Mouse (Mus musculus): ENCODE measurements around the gene Pex11b. TPM values are rescaled to one million over a fixed set of nuclear protein-coding genes. Genes with fewer than 3 reads are reported as not detected.
"Not testable (repeated sequence)": the region's sequence is repeated elsewhere in the genome, so short reads cannot be mapped to it uniquely, and the experiment has no call there.

The Pex11b gene
- total RNA-seq (2021) = 10 to 100 TPM; 55.7 to 56.7 TPM

DNA sequence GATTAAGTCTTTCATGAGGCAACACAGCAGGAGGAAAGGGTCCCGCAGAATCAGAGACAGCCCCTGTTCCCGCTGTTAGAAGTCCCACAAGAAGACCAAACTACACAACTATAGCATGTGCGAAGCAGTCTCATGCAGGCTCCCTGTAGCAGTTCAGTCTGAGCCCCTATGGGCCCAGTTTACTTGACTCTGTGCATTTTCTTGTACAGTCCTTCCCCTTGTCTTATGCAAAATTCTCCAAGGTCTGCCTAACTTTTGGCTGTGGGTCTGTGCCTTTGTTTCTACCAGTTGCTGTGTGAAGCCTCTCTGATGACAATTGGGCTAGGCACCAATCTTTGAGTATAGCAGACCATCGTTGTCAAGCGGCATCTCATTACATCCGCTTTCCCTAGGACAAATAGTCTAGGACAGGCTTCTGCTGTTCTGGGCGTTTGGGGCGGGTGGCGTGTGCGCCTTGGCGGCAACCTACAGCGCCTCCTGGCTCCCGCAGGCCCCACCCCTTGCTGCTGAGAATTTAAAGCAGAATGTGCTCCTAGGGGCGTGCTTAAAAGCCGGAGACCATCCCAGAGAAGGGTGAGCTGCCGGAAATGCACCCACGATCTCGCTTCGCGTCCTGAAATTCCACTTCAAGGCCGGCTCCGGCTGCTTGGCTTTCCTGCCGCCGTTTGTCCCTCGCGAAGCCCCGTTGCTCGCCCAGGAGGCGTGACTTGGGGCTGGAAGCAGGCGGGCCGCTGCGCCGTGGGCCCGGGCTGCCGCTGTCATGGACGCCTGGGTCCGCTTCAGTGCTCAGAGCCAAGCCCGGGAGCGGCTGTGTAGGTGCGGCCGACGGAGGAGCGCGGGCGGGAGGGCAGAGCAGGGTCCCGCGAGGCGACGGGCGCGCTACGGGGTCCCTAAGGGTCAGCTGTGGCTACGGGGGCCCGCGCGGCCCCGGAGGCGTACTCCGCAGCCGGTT is at the start of gene Pex11b, which contains the start of gene Gm42957:
Gene Pex11b (plus strand): TSS at position 449 of the 952 bp plus-strand sequence.
Gene Gm42957 (plus strand): TSS at position 547 of the 952 bp plus-strand sequence.
- peak; percentile 88 to 89 for DNase-seq

DNA sequence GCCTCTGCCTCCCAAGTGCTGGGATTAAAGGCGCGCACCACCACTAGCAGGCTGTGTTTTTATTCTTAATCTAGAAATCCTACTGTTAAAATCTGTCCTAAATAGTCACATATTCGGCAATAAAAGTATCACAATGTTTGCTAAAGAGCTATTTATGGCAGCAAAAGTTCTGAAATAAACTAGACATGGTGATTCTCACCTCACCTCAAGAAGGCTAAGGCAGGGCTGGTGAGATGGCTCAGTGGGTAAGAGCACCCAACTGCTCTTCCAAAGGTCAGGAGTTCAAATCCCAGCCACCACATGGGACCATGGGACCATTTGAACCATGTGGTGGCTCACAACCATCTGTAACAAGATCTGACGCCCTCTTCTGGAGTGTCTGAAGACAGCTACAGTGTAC is 44.5 kb upstream of the Pex11b start:
- DNase-seq = no peak

DNA sequence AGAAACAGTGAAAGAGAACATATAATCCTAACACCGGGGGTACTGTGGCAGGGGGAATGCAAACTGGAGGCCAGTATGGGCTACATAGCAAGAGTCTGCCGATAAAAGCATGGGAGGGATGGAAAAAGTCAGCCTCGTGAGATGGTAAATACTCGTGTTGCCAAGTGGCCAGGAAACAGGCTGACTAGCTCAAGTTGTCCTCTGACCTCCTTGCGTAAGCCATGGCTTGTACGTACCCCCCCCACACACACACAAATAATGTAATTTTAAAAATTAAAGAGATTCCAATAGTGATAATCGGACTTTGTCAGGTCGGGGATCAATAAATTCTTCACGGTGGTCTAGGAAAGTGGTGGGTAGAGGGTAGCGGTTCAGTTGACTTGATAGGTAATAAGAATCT is 41.8 kb upstream of the Pex11b start:
- no peak for DNase-seq

DNA sequence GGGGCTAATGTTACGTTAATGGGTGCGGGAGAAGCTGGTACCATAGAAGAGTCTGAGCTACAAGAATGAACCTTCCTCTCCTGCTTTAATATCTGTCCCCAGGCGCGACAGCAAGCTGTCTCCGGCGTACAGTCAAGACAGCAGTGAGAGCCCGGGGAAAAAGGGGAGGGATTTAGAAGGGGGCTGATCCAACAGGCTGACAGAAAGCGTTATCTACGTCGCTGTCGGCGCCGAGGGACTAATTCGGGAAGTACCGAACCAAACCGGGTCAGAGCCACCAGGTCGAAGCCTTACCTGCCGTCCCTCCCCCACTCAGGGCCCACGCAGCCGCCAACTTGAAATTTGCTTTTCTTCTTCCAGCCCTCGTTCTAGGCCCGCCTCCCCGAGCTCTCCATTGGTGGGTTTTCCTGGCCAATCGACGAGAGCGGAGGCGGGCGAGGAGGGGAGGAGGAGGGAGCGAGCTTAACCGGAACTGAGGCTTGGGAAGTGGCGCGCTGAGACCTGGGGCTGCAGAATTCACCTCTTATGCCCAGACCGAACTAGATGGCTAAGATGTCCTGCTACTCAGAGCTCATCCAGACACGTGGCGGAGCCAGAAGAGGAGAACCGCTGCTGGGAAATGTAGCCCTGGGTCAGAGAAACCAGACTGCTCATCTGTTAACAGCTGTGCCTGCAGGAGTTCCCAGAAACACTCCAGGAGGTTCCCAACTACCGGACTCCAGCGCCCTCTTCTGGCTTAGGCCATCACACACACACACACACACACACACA is 41.2 kb upstream of the Pex11b start, which contains the start of gene Polr3gl:
Gene Polr3gl (minus strand): TSS at position 392 of the 771 bp plus-strand sequence.
- peak; percentile 93 for DNase-seq

DNA sequence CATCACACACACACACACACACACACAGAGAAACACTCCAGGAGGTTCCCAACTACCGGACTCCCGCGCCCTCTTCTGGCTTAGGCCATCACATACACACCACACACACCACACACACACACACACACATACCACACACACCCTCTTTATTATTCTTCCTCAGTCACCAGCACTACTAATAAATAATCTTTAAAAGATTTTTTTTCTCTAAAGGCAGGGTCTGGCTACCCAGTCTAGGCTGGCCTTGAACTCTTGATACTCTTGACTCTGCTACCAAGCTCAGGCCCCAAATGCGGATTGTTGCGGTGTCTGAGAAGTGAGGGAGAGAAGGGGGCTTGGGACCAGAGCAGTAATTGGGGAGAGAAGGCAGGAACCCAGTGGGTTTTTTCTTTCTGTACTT is 40.3 kb upstream of the Pex11b start:
- DNase-seq = no peak

DNA sequence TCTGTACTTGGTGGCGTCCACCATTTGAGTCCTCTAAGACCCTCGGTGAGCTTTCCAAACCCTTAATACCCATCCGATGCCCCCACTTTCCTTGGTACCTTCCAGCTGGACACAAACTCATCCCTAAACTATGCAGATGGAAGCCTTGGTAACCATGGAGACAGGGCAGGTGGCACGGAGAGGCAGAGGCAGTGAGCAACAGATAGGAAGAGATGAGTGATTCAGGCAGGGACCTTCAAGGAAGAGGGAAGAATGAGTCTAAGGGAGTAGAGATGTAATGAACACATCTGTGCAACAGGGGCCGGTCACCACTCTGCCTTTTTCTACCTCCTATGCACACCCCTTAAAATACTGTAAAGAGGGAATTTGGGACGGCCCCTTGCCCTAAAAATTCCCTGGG is 39.5 kb upstream of the Pex11b start:
- peak in 1 of 2 experiments; percentile 43 for DNase-seq

DNA sequence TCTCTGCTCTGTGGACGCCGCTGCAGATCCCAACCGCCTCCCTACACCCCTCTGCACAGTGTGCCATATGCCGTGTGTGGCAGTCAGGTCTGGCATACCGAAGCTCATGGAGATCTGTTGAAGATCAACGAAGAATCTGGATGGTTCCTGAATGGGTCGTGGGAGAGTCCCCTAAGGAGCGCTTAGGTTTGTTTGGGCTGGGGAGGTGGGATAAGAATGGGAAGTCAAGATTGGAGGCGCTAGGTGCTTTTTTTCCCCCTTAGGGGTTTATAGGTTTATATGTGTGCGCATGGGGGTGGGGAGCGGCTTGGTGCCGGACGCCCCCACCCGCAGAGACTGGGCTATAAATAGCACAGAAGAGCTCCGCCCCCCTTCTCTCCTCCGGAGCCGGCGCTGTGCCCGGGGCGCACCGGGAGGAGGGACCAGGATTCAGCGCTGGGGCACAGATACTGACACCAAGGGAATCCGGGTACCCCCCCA is 38.9 kb upstream of the Pex11b start, which contains the start of gene Ankrd34a:
Gene Ankrd34a (plus strand): TSS at position 409 of the 480 bp plus-strand sequence.
- DNase-seq = peak; percentile 82 to 84

DNA sequence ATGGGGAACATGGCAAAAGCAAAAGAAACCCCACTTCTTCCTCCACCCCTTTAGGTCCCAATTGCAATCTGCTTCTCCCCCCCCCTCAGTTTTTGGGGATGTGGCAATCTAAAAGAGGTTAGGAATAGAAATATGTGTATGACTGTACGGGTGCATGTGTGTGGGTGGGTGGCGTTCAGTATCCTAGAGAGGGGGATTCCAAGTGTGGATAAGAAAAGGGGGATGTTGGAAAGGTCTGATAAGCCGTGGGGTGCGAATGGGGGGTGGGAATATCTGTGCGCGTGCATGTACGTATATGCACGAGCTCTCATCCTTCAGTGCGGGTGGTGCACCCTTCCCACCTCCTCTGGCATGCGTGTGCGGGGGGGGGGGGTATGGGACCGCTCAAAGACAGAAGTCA is 38.3 kb upstream of the Pex11b start:
- peak in 1 of 2 experiments; percentile 35 for DNase-seq

DNA sequence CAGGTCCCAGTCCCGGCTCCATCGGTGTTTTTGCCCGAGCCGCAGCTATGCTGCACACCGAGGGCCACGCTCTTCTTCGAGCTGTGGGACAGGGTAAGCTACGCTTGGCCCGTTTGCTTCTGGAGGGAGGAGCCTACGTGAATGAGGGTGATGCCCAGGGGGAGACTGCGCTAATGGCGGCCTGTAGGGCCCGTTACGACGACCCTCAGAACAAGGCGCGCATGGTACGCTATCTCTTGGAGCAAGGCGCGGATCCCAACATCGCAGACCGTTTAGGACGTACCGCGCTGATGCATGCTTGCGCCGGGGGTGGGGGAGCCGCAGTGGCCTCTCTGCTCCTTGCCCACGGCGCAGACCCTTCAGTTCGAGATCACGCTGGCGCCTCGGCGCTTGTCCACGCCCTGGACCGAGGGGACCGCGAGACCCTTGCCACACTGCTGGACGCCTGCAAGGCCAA is 37.7 kb upstream of the Pex11b start:
- DNase-seq = peak; percentile 51 to 54

DNA sequence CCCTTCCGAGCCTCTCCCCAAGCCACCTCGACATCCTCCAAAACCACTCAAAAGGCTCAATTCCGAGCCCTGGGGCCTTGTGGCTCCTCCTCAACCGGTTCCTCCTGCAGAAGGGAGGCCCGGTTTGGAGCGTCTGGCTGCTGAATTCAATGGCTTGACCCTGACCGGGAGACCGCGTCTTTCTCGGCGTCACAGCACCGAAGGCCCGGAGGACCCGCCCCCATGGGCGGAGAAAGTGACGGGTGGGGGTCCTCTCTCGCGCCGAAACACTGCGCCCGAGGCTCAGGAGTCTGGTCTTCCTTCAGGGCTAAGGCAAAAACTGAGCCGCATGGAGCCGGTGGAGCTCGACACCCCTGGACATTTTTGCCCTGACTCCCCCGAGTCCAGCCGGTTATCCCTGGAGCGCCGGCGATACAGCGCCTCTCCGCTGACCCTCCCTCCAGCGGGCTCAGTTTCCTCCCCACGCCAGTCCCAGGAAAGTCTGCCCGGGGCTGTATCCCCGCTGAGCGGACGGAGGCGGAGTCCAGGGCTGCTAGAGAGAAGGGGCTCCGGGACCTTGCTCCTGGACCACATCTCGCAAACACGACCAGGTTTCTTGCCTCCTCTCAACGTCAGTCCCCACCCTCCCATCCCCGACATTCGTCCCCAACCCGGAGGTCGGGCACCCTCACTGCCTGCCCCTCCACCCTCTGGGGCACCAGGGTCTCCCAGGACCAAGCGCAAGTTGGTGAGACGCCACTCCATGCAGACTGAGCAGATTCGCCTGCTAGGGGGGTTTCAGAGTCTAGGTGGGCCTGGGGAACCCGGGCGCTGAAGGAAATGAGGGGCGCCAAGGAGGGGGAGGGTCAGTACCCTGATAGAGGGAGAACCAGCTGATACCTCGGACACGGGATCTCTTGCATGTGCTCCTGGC is 36.8 kb upstream of the Pex11b start:
- peak; percentile 56 to 65 for DNase-seq

DNA sequence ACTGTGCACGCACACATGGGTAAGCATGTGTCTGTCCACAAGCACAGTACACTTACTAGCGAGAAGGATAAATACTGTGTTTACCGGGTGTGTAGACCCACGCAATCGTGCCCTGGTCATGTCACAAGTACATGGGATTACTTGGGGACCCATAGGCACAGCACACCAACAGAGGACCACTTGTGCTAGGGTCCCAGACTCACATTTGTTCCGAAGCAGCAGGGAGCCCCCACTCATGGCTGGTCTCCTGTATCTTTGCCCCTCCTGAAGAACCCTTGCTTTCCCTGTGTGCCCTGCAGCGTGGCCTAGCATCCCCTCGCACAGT is 36.1 kb upstream of the Pex11b start:
- DNase-seq = no peak

DNA sequence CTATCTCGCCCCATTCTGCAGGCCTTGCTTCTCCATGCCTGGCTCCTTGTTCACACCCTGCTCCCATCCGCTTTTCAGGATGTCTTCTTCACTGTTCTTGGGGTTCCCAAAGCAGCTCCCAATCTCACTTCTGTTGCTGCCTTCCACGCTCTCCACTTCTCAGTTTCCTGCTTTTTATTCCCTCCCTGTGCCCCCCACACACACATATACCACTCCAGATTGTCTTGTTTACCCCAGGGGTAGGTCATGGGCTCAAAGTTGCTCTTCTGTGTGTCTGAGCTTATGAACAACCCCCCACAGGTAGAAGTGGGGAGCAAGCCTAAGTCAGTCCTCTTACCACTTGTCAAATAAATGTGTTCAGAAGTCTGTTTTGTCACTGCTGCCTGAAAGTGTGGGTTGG is 35.8 kb upstream of the Pex11b start:
- no peak for DNase-seq

DNA sequence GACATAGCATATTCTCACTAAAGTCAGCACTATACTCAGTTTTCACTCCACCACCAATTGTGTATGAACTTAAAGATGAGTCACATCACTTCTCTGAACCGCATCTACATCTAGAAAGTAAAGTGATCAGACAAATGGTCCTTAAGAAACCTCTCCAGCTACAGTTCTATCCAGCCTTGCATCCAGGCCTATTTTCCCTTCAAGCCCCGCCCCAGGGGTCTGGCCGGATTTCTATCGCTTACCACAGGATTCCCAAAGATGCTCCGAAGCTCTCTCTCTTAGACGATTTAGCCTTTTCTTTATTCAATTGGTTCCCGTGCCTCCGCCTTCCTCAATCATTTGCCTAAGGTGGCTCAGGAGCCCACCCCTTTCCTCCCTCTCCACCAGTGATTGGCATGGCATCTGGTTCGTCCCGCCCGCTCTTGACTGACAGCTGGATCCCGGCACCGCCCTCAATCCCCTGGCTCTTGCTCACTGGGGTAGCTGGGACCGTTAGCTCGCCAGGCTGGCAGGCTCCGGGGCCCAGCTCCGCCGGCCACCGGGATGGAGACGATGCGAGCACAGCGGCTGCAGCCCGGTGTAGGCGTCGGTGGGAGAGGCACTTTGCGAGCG is 34.4 kb upstream of the Pex11b start, which contains the start of gene Lix1l:
Gene Lix1l (plus strand): TSS at position 511 of the 612 bp plus-strand sequence.
- peak; percentile 94 to 96 for DNase-seq

DNA sequence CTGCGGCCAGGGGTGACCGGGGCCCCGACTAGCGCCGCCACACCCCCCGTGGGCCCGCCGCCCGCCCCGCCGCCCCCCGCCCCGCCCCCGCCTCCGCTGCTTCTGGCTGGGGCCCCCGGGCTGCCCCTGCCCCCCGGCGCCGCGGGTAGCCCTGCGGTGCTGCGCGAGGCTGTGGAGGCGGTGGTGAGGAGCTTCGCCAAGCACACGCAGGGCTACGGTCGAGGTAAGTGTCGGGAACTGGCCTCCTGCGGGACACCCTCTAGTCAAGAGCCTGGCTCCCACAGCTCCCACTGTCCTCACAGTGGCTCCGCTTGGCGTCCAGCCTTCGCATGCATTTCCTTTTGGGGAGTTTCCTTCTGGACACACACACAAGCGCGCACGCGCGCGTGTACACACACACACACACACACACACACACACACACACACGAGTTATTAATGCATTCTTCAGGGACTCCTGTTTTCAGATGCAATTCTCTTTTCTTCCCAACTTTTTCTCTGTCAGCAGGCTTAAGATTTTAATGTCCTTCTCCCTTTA is 33.9 kb upstream of the Pex11b start:
- DNase-seq = peak; percentile 61 to 63

DNA sequence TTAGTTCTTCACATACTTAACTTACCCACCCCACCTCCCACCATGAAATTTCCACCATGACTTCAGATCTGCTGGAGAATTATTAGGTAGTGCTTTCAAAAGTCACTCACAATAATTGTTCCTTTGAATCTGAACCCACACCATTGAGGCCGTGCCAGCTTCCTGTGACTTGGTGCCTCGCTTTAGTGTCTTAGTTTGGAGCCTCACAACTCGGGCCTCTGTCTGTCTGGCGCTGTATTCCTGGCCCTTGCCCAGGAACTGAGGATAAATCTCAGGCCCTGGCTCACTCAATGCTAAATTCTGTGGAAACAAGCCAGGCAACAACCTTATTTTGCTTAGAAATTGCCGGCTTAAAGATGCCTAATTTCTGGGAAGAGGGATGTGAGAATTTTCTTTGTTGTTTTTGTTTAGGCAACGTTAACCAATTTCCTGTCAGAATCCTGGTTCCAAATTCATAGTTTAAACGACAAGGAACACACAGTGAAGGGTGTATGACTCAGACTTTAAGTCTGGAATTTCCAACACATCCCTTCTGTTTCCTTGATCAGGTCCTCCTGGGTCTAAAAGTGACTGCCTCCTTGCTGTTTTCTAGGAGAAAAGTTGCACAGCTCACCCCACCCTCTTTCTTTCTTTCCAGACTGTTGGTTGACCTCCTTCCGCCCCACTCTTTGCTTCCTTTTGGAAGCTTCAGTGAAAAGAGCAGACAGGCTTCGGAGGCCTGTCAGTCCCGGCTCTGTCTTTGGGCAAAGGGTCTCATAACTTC is 33.1 kb upstream of the Pex11b start:
- DNase-seq = peak in 1 of 2 experiments; percentile 19

DNA sequence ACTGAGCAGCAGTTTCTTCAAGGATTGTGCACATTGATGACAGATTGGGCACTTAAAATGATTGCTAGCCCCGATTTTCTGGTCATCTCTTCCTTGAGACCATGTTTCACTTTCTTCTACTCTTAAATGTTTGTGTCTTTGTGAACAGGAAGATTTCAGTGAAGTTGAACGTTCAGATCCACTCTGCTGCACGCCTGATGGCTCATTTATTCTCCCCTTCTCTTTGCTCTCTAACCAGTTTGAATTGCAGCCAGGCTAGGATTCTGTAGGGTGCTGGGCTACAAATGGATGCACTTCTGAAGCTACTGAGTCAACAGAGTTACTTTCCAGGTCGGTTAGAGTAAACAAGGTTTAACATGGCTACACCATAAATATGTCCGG is 32.5 kb upstream of the Pex11b start:
- DNase-seq = no peak

DNA sequence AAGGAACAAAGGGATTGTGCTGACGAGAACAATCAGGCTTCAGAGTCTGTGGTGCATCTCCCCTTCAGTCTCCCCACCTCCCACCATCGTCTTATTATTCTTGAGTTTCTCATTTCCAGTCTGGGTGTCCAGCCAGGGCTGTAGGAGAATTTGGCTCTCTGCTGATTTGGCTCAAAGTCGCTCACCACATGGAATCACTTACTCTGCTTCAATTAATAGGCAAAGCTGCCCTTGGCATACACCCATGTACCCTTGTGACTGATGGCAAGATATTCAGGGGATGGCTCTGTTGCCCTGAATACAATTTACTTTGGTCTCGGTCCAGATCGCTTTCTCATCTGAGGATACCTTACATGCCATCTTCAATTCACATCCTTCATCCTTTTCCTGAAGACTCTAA is 31.9 kb upstream of the Pex11b start:
- no peak for DNase-seq

DNA sequence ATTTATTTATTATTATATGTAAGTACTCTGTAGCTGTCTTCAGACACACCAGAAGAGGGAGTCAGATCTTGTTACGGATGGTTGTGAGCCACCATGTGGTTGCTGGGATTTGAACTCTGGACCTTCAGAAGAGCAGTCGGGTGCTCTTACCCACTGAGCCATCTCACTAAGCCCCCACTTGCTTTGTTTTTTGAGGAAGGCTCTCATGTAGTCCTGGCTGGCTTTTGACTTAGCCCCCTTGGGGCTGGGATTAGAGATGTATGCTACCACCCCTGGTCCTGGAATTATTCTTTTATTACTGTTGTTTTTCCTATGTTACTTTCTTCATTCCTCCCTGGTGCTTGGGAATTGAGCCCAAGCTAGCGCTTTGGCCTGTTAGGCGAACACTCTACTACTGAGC is 29.2 kb upstream of the Pex11b start:
- DNase-seq = not testable (repeated sequence)

DNA sequence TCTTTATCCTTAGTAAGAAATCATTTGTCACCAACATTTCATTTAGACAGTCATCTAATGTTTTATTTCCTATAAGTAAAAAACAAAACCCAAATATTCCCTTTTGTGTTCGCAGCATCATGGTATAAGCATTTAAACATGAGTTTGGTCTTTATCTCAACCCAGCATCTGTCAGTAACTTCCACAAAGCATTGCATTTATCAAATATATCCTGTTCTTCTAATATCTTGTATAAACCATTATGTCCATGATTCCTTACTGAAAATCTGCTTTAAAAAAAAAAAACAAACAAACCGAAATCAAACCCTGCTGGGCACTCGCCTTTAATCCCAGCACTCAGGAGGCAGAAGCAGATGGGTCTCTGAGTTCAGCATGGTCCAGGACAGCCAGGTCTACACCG is 28.6 kb upstream of the Pex11b start:
- DNase-seq = no peak

DNA sequence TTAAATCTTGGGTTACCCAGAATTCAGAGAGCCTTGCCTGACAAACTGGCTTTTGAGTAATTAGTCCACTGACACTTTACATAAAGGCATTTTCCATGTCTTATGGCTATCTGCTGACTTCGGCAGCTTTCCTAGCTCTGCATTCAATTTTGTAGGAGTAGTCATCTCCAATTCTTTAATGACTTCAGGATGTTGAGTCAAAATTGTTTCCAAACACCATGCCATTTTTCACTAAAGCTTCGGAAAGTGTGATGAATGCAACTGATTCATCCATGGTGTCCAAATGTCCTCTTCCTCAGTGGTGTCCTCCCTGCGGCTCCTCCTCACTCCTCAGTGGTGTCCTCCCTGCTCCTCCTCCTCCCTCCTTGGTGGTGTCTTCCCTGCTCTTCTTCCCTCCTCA is 17.2 kb upstream of the Pex11b start:
- DNase-seq = no peak

Data from layer of hippocampus, postnatal 36 days (tissue).